Mouse (Mus musculus): ENCODE results near the gene Srrm4. TPM values are rescaled to one million over a fixed set of nuclear protein-coding genes. Genes with fewer than 3 reads are reported as not detected.

Srrm4 gene
- polyA plus RNA-seq (2015; fragmentation: Nextera tagmentation; extraction: Ambion mirVana) = 19.2 and 19.9 TPM in 2 replicates

GRCm38 (mm10) chr5:116591346-116592048 is at the start of gene Srrm4:
Srrm4 (minus strand) TSS chr5:116591817.
- Histone ChIP-seq H3K4me1 (replicated peaks) (peaks cover 47% of the 10 kb centered on the region), H3K4me3 (peak within 1 kb of the TSS; percentile 86), H3K4me2 (peak within 1 kb of the TSS; percentile 82), H3K27me3 (no peaks in the 10 kb centered on the region), H3K36me3 (no peaks in the 10 kb centered on the region), H3K9ac (peak within 1 kb of the TSS; percentile 92), H3K27ac (replicated peaks) (peak within 1 kb of the TSS; percentile 97), H3K9me3 (no peaks in the 10 kb centered on the region)
- under 1% methylated on average over 50 of the region's 53 CpGs for WGBS
- peak; percentile 90 for ATAC-seq (ENCODE audit: low read depth)

GRCm38 (mm10) chr5:116592801-116593430 is 1.3 kb upstream of the Srrm4 start:
- Histone ChIP-seq H3K36me3 (no peaks in the 10 kb centered on the region), H3K4me1 (replicated peaks) (peaks cover 33% of the 10 kb centered on the region), H3K9ac (peak overlapping the region; percentile 92), H3K27ac (replicated peaks) (peak overlapping the region; percentile 97), H3K4me2 (peak overlapping the region; percentile 82), H3K4me3 (peak overlapping the region; percentile 86), H3K9me3 (no peaks in the 10 kb centered on the region), H3K27me3 (no peaks in the 10 kb centered on the region)
- ATAC-seq (ENCODE audit: low read depth) = peak; percentile 68
- whole genome bisulfite sequencing = 1% methylated on average over 12 of the region's 12 CpGs

DNA sequence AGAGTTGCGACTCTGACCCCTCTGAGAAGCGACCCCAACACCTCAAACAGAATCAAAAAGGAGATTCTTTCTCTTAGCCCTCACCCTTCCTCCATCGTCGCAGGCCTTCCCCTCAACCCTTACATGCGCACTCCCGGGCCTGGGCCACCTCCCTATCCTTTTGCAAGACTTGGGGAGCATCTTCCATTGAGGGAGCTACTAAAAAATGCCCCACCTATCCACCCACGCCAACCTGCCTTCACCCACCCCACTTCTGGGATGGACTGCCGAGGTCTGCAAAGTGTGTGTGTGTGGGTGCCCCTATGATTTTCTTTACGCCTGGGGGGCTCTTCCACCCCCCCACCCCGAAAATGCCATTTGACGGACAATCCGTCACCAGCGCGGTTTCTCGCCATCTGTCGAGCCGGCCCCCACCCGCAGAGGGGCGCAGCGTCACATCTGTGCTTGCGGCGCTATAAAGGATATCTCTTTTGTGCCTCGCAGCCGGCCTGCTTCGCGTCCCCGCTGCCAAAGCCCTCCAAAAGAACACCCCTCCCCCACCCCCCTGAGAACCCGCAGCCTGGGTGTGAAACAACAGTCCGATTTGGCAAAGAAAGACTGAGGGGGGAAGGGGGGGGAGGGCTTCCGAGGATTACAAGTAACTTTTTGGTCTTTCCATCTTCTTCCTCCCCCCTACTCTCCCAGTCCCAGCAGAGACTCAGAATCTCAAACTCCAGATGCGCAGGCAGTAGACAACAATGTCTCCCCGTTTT is 608 bp upstream of the Srrm4 start:
- peak overlapping the region; percentile 82 for H3K4me2 ChIP-seq
- WGBS = 1% methylated on average over 32 of the region's 32 CpGs
- peak overlapping the region; percentile 86 for H3K4me3 ChIP-seq
- no peaks in the 10 kb centered on the region for H3K36me3 ChIP-seq
- ATAC-seq (ENCODE audit: low read depth) = peak; percentile 49
- H3K27me3 ChIP-seq = no peaks in the 10 kb centered on the region
- peaks cover 39% of the 10 kb centered on the region for H3K4me1 ChIP-seq (replicated peaks)
- H3K27ac ChIP-seq (replicated peaks) = peak overlapping the region; percentile 97
- H3K9ac ChIP-seq = peak overlapping the region; percentile 92
- no peaks in the 10 kb centered on the region for H3K9me3 ChIP-seq

- Histone ChIP-seq H3K4me1 (replicated peaks) (peaks cover 55% of the 10 kb centered on the region), H3K9ac (peak overlapping the region; percentile 92), H3K27ac (replicated peaks) (peak overlapping the region; percentile 97), H3K9me3 (no peaks in the 10 kb centered on the region), H3K4me3 (peak overlapping the region; percentile 86), H3K36me3 (no peaks in the 10 kb centered on the region), H3K4me2 (peak overlapping the region; percentile 82), H3K27me3 (no peaks in the 10 kb centered on the region)
- no peak for ATAC-seq (ENCODE audit: low read depth)
- WGBS = 2% methylated on average over 10 of the region's 10 CpGs
These were observed 919 bp downstream of the Srrm4 start for GRCm38 (mm10) chr5:116590698-116591097.

DNA sequence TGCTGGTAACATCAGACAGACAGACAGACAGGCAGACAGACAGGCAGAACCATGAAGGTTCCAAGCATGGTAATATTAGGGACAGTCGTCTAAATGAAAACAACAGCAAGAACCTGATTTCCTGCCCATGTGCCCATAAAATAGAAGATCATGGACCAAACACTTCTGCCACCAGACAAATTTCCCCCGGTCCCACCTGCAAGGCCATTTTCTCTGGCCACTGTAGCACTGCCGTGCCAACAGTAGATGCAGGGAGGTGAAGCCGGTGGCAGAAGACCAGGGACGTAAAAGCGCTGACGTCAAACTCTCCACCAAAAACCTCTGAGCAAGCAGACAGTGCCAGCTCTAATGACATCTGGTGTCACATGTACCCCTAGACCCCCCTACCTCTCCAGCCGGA is 2.0 kb downstream of the Srrm4 start:
- Histone ChIP-seq H3K27ac (replicated peaks) (peak overlapping the region; percentile 97), H3K27me3 (no peaks in the 10 kb centered on the region), H3K9me3 (no peaks in the 10 kb centered on the region), H3K9ac (peak overlapping the region; percentile 92), H3K36me3 (no peaks in the 10 kb centered on the region), H3K4me2 (peak overlapping the region; percentile 82), H3K4me3 (peak overlapping the region; percentile 86), H3K4me1 (replicated peaks) (peaks cover 65% of the 10 kb centered on the region)
- ATAC-seq (ENCODE audit: low read depth) = no peak
- 33% methylated on average over 8 of the region's 8 CpGs for WGBS

DNA sequence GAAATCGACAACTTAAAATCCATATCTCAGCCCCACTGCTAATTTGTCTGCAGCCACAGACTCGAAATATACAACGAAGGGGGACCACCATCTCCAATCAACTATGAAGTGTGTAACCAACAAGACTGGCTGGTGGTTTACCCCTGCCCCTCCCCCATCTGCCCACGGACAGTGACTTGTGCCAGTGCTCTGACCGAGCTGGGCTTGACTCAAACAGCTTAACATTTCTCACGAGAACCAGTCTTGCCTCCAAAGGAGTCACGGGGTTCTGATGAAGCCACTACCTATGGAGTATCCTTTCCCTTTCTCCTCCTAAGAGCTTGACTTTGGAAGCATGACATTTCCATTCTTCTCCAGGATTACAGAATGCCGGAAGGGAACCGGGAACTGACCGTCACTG is 2.8 kb downstream of the Srrm4 start:
- H3K4me3 ChIP-seq = peak overlapping the region; percentile 86
- H3K4me2 ChIP-seq = peak overlapping the region; percentile 82
- 46% methylated on average over 10 of the region's 10 CpGs for WGBS
- ATAC-seq (ENCODE audit: low read depth) = no peak
- no peaks in the 10 kb centered on the region for H3K9me3 ChIP-seq
- no peaks in the 10 kb centered on the region for H3K36me3 ChIP-seq
- no peaks in the 10 kb centered on the region for H3K27me3 ChIP-seq
- peak overlapping the region; percentile 92 for H3K9ac ChIP-seq
- 0 out of 2 replicates have a peak overlapping the region, but pooled peaks have one; percentile 20 for H3K27ac ChIP-seq (replicated peaks)
- H3K4me1 ChIP-seq (replicated peaks) = peaks cover 73% of the 10 kb centered on the region

- Histone ChIP-seq H3K4me1 (replicated peaks) (peaks cover 22% of the 10 kb centered on the region), H3K4me2 (no peak overlapping the region), H3K36me3 (peaks cover 20% of the 10 kb centered on the region), H3K4me3 (no peak overlapping the region), H3K9me3 (0 out of 2 replicates have a peak, but pooled peaks cover 5% of the 10 kb centered on the region), H3K27ac (replicated peaks) (no peak overlapping the region), H3K9ac (no peak overlapping the region), H3K27me3 (no peaks in the 10 kb centered on the region)
- WGBS = 83% methylated on average over 8 of the region's 8 CpGs
- no peak for ATAC-seq (ENCODE audit: low read depth)
These were observed 12.1 kb downstream of the Srrm4 start for GRCm38 (mm10) chr5:116579533-116579932.

DNA sequence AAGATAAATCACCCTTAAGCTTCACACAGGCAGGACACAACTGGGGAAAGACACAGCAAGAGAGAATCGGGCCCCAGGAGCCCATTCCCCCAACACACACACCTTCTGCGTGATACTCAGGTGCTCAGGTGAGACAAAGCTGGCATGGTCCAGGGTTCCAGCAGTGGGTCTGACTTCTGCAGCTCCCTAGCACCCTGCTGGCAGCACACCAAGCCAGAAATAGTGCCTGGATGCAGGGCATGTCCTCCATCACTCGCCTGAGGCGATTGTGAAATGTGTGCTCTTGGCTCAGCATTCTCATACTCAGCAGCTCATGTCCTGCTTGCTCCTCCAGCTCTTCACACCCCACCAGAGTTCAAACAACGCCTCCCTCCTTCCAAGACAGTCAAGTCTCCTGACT is 14.5 kb downstream of the Srrm4 start:
- ATAC-seq (ENCODE audit: low read depth) = no peak
- no peaks in the 10 kb centered on the region for H3K27me3 ChIP-seq
- H3K4me3 ChIP-seq = no peak overlapping the region
- peaks cover 34% of the 10 kb centered on the region for H3K4me1 ChIP-seq (replicated peaks)
- H3K36me3 ChIP-seq = peaks cover 20% of the 10 kb centered on the region
- no peak overlapping the region for H3K4me2 ChIP-seq
- H3K9ac ChIP-seq = no peak overlapping the region
- no peak overlapping the region for H3K27ac ChIP-seq (replicated peaks)
- 88% methylated on average over 5 of the region's 5 CpGs for WGBS
- 0 out of 2 replicates have a peak, but pooled peaks cover 5% of the 10 kb centered on the region for H3K9me3 ChIP-seq

- 11% methylated on average over 9 of the region's 9 CpGs for WGBS
- Histone ChIP-seq H3K4me2 (no peak overlapping the region), H3K27me3 (no peaks in the 10 kb centered on the region), H3K9me3 (0 out of 2 replicates have a peak, but pooled peaks cover 5% of the 10 kb centered on the region), H3K36me3 (peaks cover 9% of the 10 kb centered on the region), H3K27ac (replicated peaks) (peak overlapping the region; percentile 78), H3K9ac (peak overlapping the region; percentile 32; the same call in 1 of the 2 replicates), H3K4me1 (replicated peaks) (peaks cover 63% of the 10 kb centered on the region), H3K4me3 (no peak overlapping the region)
- ATAC-seq (ENCODE audit: low read depth) = no peak
These were observed 18.3 kb downstream of the Srrm4 start for GRCm38 (mm10) chr5:116573307-116573706.

- ATAC-seq (ENCODE audit: low read depth) = no peak
- Histone ChIP-seq H3K4me2 (peak overlapping the region; percentile 11), H3K36me3 (no peaks in the 10 kb centered on the region), H3K27ac (replicated peaks) (peak overlapping the region; percentile 78), H3K4me3 (no peak overlapping the region), H3K4me1 (replicated peaks) (peaks cover 65% of the 10 kb centered on the region), H3K9ac (peak overlapping the region; percentile 31; the same call in 1 of the 2 replicates), H3K27me3 (no peaks in the 10 kb centered on the region), H3K9me3 (no peaks in the 10 kb centered on the region)
- 26% methylated on average over 1 of the region's 5 CpGs for WGBS
These were observed 19.7 kb downstream of the Srrm4 start for GRCm38 (mm10) chr5:116571936-116572335.

DNA sequence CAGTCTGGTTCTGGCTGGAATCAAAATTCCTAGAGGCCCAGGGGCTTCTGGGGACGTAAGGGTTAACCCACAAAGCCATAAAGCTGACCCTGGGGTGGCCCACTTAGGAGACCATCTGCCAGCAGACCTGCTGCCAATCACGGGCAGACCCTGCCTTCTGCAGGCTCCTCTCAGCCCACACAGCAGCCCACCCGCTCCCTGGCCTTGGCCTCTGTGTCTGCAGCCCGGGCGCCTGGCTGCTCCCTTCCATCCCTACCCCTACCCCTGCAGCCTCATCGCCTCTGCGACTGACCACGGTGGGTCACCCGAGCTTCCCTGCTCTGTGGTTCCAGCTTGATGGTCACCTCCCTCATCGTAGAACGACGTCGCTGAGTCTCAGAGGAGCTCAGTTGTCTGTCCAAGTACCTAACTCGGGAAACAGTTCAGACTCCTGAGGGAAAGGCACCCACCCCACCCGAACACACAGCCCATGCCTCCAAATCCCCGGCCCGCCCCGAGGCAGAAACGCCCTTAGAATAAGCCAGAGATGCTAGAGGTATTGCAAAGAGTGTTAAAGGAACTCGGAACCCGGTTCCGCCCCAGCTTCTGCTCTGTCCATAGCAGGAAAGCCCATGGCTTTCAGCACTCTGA is 20.3 kb downstream of the Srrm4 start:
- peaks cover 71% of the 10 kb centered on the region for H3K4me1 ChIP-seq (replicated peaks)
- H3K4me2 ChIP-seq = peak overlapping the region; percentile 11
- no peak overlapping the region for H3K4me3 ChIP-seq
- peak overlapping the region; percentile 78 for H3K27ac ChIP-seq (replicated peaks)
- 12% methylated on average over 22 of the region's 22 CpGs for WGBS
- no peaks in the 10 kb centered on the region for H3K36me3 ChIP-seq
- peak overlapping the region; percentile 31; the same call in 1 of the 2 replicates for H3K9ac ChIP-seq
- no peaks in the 10 kb centered on the region for H3K9me3 ChIP-seq
- H3K27me3 ChIP-seq = no peaks in the 10 kb centered on the region
- no peak for ATAC-seq (ENCODE audit: low read depth)
